Mouse (Mus musculus) midbrain, postnatal 0 days (tissue): ENCODE data around the gene Rps6ka4. TPM values are rescaled to one million over a fixed set of nuclear protein-coding genes. Genes with fewer than 3 reads are reported as not detected.

Experiments
- ATAC-seq: fragments of 200-750 bp; cut with Nextera tagmentation; 2 replicates; pipeline ENCODE4 v1.8.0; 2017; ENCODE audit warnings: moderate number of reproducible peaks, mild to moderate bottlenecking, moderate TSS enrichment, moderate library complexity; ENCODE audit not compliant: low FRiP score
- DNase-seq: peaks from one replicate; pipeline ENCODE4 v3.0.0-alpha.2; 2015; ENCODE audit warnings: low spot score
- H3K27ac ChIP-seq: fragments of 300-500 bp; sonication (generic); 2 replicates; pipeline ENCODE4 v1.5.1; 2014; ENCODE audit warnings: low read depth, mild to moderate bottlenecking, low read length, mixed read lengths
- H3K27me3 ChIP-seq: fragments of 300-500 bp; sonication (generic); 2 replicates; pipeline ENCODE4 v1.6.1; 2014; ENCODE audit warnings: low read length, control low read depth, mixed read lengths; ENCODE audit not compliant: insufficient read depth
- H3K36me3 ChIP-seq: fragments of 300-500 bp; sonication (generic); 2 replicates; pipeline ENCODE4 v1.6.1; 2014; ENCODE audit warnings: low read length, control low read depth, mixed read lengths; ENCODE audit not compliant: insufficient read depth
- H3K4me1 ChIP-seq: fragments of 300-500 bp; sonication (generic); 2 replicates; pipeline ENCODE4 v1.6.1; 2014; ENCODE audit warnings: mild to moderate bottlenecking, control low read depth, antibody characterized with exemption, low read length, mixed read lengths; ENCODE audit not compliant: insufficient read depth
- H3K4me2 ChIP-seq: fragments of 300-500 bp; sonication (generic); 2 replicates; pipeline ENCODE4 v1.6.1; 2014; ENCODE audit warnings: low read depth, mild to moderate bottlenecking, low read length, mixed read lengths; ENCODE audit not compliant: poor library complexity, severe bottlenecking
- H3K4me3 ChIP-seq: fragments of 300-500 bp; sonication (generic); 2 replicates; pipeline ENCODE4 v1.5.1; 2014; ENCODE audit warnings: low read depth, mild to moderate bottlenecking, low read length, moderate library complexity
- H3K9ac ChIP-seq: fragments of 300-500 bp; sonication (generic); replicated peaks from 2 replicates; pipeline ENCODE4 v1.6.1; 2014; ENCODE audit warnings: mild to moderate bottlenecking, low read length, moderate library complexity, mixed read lengths; ENCODE audit not compliant: poor library complexity, severe bottlenecking
- H3K9me3 ChIP-seq: fragments of 300-500 bp; sonication (generic); 2 replicates; pipeline ENCODE4 v1.6.1; 2016; ENCODE audit warnings: low read length, control low read depth
- CTCF ChIP-seq: IDR thresholded peaks from 2 replicates; pipeline ENCODE4 v1.5.1; 2016; ENCODE audit warnings: antibody characterized with exemption, mild to moderate bottlenecking
- WGBS: fragments of 180-500 bp; shearing (Covaris S2); extraction: QIAGEN DNeasy Blood & Tissue Kit; methylation state at CpG from one replicate; pipeline ENCODE4 v1.1.7; 2014; 5-methylcytosine and 5-hydroxymethylcytosine counted together
- polyA plus RNA-seq: library from polyadenylated mRNA; unstranded; fragments of >200 nt; fragmentation: Nextera tagmentation; extraction: Ambion mirVana; gene quantifications from 2 replicates; pipeline ENCODE4 v1.2.1, GENCODE M21; 2015
- total RNA-seq: library from RNA; depleted of rRNA; stranded (reverse); fragments of >200 nt; gene quantifications from 2 replicates; pipeline ENCODE4 v1.2.3, GENCODE M21; 2014; rRNA removed

The Rps6ka4 gene
- total RNA-seq (20.6 and 31.1 TPM in 2 replicates), polyA plus RNA-seq (18.5 and 19.1 TPM in 2 replicates)

DNA sequence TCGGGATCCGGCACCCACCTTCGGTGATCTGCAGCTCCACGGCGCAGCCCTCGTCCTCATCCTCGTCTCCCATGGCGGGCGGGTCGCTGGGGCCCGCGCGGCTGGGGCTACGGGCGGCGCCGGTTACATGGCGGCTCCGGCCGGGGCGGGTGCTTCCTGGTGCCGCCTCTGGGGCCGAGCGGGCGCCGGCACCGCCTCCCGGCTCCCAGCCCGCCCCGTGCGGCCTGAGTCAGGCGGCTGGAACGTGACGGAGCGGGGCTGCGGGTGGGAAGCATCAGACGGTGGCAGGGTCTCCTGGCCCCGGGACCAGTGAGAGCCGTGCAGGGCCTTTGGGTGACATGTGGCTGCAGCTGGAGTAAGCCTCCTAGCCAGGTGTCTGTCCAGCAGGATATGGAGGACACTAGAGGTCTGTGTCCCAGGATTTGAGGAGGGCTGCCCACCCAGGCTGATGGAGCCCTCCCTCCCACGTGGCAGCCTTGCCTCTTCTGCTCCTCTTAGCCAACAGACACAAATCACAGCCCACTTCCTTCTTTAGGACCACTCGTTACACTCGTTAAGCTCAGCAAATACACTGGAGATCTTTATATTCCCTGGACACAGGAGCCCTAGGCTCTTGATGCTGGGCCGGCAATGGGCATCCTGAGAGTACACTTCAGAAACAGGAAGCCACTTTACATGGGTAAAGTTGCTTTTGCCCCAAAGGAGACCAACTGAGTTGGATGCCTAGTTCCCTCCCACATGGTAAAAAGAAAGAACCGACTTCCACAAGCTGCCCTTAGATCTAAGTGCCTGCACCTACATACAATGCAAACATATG is at the start of gene Rps6ka4:
TSS of gene Rps6ka4 (minus strand) at position 162 of the 817 bp plus-strand sequence.
- H3K9ac ChIP-seq, result peak within 1 kb of the TSS; percentile 75
- DNase-seq (peak; percentile 43), ATAC-seq (peak; percentile 68)
- H3K4me3 ChIP-seq, result peak within 1 kb of the TSS; percentile 72
- no peaks in the 10 kb centered on the region for H3K9me3 ChIP-seq
- peaks cover 14% of the 10 kb centered on the region for H3K36me3 ChIP-seq
- 0 out of 2 replicates have a peak, but pooled peaks cover 3% of the 10 kb centered on the region for H3K27me3 ChIP-seq
- no peak for TF ChIP-seq CTCF
- 0 out of 2 replicates have a peak within 1 kb of the TSS, but pooled peaks have one; percentile 38 for H3K27ac ChIP-seq
- peak within 1 kb of the TSS; percentile 97 for H3K4me2 ChIP-seq
- WGBS, result 3% methylated on average over 43 of the region's 44 CpGs
- peaks cover 16% of the 10 kb centered on the region; the same call in 1 of the 2 replicates for H3K4me1 ChIP-seq

DNA sequence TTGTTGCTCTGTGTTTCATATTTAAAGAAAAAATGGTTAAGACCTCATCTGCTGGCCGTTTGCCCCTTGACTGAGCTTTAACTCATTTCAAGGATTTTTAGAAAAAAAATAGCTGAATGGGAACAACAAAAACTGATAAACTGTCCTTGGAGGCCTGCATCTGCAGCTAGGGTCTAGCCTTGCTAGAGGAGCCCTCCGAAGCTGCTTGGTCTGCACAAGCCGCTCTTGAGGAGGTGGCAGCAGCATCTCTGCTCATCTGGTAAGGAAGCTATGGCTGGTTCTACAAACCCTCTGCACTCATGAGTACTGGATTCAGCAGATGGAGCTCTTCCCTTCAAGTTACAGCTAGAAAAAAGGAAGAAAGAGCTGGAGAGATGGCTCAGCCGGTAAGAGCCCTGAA is 37.5 kb upstream of the Rps6ka4 start:
- Histone ChIP-seq H3K4me1 (no peaks in the 10 kb centered on the region), H3K36me3 (no peaks in the 10 kb centered on the region), H3K9me3 (peaks cover 3% of the 10 kb centered on the region; the same call in 1 of the 2 replicates), H3K9ac (no peak overlapping the region), H3K4me3 (no peak overlapping the region), H3K27ac (no peak overlapping the region), H3K27me3 (no peaks in the 10 kb centered on the region), H3K4me2 (no peak overlapping the region)
- no peak for ATAC-seq
- no peak for TF ChIP-seq CTCF
- WGBS, result 90% methylated on average over 4 of the region's 4 CpGs
- no peak for DNase-seq

DNA sequence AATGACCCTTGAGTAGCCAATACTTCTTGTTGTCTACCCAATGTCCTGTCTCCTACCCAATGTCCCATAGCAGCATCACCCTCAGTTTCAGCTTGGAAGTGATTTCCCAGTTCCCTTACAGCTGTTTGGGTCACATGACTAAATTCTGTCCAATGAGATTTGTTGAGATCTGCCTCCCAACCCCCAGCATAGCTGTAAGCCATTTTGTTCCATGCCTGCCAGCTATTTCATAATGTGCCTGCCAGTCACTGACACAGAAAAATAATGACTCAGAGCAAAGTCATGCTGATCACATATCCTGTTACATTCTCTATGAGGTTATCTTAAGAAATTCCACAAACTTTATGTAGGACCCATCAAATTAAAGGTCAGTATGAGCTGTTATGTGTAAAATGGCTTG is 36.4 kb upstream of the Rps6ka4 start:
- H3K4me2 ChIP-seq, result no peak overlapping the region
- ATAC-seq, result no peak

DNA sequence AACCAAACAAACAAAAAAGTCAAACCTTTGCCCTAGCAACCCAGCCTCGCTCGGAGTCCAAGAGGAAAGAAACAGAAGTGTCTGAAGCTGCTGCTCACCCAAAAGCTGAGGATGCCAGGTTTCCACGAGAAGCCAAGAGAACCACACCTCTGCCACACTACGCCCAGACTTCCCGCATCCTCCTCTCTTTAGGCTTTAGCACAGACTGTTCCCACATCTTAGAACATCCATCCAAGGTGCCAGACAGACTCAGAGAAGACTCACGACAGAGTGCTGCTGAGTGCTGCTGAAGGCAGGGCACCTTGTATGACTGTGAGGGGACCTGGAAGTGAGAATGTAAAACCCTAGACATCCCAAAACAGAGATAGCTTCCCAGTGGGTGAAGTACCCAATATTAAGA is 35.4 kb upstream of the Rps6ka4 start:
- Histone ChIP-seq H3K36me3 (no peaks in the 10 kb centered on the region), H3K27ac (no peak overlapping the region), H3K4me1 (no peaks in the 10 kb centered on the region), H3K4me2 (no peak overlapping the region), H3K9ac (no peak overlapping the region), H3K4me3 (no peak overlapping the region), H3K27me3 (no peaks in the 10 kb centered on the region), H3K9me3 (peaks cover 3% of the 10 kb centered on the region; the same call in 1 of the 2 replicates)
- WGBS, result 90% methylated on average over 6 of the region's 6 CpGs
- no peak for TF ChIP-seq CTCF
- no peak for ATAC-seq
- DNase-seq, result no peak

More for the DNA sequence above, 36.4 kb upstream of the Rps6ka4 start:
- DNase-seq, result no peak
- TF ChIP-seq CTCF, result no peak
- H3K9ac ChIP-seq, result no peak overlapping the region
- H3K4me1 ChIP-seq, result no peaks in the 10 kb centered on the region
- no peaks in the 10 kb centered on the region for H3K36me3 ChIP-seq
- H3K27me3 ChIP-seq, result no peaks in the 10 kb centered on the region
- H3K27ac ChIP-seq, result no peak overlapping the region
- peaks cover 3% of the 10 kb centered on the region; the same call in 1 of the 2 replicates for H3K9me3 ChIP-seq
- H3K4me3 ChIP-seq, result no peak overlapping the region

DNA sequence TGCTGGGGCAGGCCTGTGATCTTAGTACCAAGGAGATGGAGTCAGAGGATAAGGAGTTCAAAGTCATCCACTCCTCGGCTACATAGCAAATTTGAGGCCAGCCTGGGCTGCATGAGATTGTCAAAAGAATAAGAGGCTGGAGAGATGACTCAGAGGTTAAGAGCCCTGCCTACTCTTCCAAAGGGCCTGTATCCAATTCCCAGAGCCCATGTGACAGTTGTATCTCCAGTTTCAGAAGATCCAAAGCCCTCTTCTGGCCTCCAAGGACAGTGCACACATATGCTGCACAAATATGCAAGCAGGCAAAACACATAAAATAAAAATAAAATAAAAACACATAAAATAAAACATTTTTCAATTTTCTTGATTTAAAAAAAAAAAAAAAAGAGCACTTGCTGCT is 33.8 kb upstream of the Rps6ka4 start:
- H3K36me3 ChIP-seq, result no peaks in the 10 kb centered on the region
- H3K9ac ChIP-seq, result no peak overlapping the region
- no peak overlapping the region for H3K4me2 ChIP-seq
- H3K27ac ChIP-seq, result no peak overlapping the region
- WGBS, result 95% methylated on average over 1 of the region's 1 CpGs
- TF ChIP-seq CTCF, result no peak
- ATAC-seq (no peak), DNase-seq (no peak)
- H3K9me3 ChIP-seq, result no peaks in the 10 kb centered on the region
- H3K4me3 ChIP-seq, result no peak overlapping the region
- no peaks in the 10 kb centered on the region for H3K27me3 ChIP-seq
- no peaks in the 10 kb centered on the region for H3K4me1 ChIP-seq

DNA sequence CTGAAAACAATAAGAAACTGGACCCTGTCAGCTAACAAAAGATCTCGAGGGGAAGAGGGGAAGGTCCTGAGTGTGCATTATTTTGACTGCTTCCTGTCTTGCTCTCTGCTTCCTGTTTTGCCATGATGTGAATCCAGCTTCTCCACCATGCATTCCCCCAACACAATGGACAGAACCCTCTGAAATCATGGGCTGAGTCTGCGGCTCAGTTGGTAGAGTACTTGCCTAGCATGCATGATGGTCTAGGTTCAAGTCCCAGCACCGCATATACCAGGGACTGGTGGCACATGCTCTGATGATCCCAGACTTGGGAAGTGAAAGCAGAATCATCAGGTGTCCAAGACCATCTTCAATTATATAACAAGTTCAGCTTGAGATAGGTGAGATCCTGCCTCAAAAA is 32.3 kb upstream of the Rps6ka4 start:
- no peak for TF ChIP-seq CTCF
- Histone ChIP-seq H3K4me3 (no peak overlapping the region), H3K27me3 (no peaks in the 10 kb centered on the region), H3K4me1 (no peaks in the 10 kb centered on the region), H3K9ac (no peak overlapping the region), H3K27ac (no peak overlapping the region), H3K4me2 (no peak overlapping the region), H3K9me3 (no peaks in the 10 kb centered on the region), H3K36me3 (no peaks in the 10 kb centered on the region)
- ATAC-seq (no peak), DNase-seq (no peak)
- 72% methylated on average over 3 of the region's 3 CpGs for WGBS
